Mouse (Mus musculus) naive thymus-derived CD4-positive, alpha-beta T cell, adult 2 months (primary cell): ENCODE results near the gene Dcun1d1.

Source experiments
- DNase-seq: peaks from one replicate; pipeline ENCODE4 v3.0.0-alpha.2; 2011; ENCODE audit warnings: low read depth

The Dcun1d1 gene

DNA sequence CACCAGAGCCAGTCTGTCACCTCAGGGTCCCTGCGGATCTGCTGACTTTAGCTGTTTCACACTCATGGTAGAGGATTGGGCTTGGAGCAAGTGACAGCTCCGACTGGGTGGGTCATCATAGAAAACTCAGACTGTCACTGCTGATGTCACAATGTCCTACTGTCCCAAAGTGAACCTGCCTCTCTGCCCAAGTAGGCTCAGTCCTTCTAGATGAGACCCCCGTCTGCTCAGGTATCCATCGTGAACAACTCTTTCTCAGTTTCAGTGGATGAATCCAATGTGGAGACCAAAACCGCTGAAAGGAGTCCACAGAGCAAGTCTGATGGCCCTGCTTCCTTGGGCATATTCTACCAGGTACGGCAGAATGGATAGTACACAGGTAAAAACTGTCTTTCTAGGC is at the start of gene Dcun1d1:
TSS of gene Dcun1d1 (minus strand) at position 101 of the 400 bp plus-strand sequence.
- DNase-seq, result no peak

DNA sequence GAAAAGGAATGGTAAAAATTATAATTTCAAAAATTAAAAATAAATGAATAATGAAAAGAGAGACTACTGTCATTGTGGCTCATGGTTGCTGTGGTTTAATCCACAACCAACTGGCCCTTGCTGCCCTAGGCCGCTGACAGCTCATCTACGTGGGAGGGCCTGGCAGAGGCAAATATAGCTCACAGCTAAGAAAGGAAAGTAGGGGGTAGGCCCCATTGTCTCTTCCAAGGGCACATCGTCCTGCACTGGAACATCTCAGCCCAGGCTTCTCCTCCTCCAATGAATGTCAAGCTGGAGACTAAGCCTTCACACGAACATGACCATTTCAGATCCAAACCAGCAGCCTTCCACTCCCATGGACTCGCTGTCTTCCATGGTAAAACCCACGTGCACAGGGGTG is 49.0 kb upstream of the Dcun1d1 start:
- no peak for DNase-seq

DNA sequence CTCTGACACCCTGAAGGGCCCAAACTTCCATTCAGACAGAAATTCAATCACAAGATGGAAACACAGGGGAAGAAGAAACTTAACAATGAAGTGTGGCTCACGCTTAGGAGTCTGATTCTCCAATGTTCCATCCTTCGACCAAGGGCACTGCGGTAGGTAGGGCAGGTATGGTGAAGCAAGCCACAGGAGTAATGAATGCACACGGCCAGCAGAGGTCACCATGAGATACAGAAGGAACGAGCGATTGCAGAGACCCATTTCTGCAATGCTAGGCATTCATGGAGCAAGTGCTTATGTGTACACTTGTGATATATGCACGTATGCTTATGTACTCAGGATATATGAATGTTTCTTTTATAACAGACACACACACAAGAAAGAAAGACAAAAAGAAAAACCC is 36.3 kb upstream of the Dcun1d1 start:
- peak; percentile 70 for DNase-seq

DNA sequence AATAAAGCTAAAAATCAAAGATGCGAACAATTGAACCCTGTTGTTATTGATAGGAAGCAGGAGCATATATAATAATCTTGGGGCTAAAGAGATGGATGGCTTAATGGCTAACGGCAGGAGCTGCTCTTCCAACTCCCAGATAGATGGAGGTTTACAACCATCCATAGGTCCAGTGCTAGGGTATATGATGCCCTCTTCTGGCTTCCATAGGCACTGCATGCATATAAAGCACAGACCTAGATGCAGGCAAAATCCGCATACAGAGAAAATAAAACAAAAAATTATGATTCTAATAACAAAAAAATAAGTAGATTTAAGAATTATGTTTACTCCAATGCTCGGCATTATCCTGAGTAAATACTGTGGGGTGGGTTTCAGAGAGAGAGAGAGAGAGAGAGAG is 35.7 kb upstream of the Dcun1d1 start:
- DNase-seq, result peak; percentile 51

DNA sequence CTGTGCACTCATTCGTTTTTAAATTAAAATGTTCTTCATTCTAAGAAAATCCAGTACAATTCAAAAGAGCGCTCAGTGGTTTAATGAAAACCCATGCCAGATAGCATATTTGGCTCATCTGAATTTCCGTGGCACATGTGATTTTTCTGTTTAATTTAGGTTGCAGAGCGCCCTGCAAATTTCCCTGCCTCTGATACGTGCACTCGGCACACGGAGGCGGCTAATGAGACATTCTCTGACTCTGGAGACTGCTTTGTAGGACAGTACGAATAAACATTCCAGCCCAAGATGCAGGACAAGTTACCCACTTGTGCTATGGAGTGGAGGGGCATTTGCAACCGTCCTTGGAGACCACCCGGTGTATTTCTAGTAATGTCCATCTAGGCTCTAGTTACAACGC is 33.9 kb upstream of the Dcun1d1 start:
- DNase-seq, result no peak

DNA sequence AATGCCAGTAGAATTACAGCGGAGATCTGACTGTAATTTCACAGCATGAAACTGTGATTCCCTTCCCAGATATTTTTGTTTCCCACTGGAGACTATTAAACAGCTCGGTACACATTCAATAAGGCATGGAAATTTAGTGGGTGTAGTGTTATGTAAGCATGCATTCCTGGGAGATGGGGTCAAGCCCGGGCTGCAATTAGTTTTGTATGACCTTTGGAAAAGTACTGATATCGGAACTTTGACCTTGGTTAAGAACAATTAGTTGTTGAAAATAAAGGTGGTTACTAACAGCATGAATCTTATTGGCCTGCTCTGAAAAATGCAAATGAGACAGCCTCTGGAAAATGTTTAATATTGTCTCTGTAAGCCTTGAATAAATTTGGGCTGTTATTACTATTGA is 33.2 kb upstream of the Dcun1d1 start:
- no peak for DNase-seq

DNA sequence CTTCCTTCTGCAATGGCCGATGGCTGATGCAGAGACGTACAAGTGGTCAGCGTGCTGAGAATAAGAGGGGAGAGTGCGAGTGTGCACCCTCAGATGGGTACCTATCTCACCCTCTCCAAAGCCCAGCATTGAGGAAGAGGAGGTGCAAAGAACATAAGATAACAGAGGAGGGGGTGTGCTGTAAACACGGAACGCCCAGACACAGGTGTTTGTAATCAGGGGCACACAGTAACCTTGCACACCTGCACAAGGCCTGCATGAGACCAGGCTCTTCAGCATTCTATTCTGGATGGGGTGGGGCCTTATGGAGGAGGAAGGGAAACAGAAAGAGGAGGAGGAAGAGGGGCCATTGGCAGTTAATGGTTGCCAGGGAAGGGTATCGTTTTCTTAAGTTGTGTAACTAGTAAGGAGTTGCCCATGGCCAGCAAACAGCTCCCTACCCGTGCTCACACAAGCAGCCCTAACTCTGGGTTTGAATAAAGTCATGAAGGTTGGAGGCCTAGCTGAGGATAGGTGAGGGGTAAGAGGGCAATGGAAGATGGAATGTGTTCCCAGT is 30.2 kb upstream of the Dcun1d1 start:
- DNase-seq, result no peak

DNA sequence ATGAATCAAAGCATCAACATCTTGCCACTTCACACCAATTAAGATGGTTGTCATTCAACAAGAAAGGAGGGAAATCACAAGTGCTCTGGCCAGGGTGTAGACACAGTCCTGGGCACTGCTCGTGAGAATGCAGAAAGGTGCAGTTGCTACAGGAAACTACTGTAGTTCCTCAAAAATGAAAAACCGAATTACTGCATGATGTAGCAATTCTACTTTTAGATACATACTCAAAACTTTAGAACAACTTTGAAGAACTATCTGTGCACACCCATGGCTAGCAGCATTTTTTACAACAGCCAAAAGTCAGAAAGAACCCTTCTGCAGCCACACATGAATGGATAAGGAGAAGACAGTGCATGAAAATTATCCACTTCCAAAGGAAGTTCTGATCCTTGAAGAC is 29.2 kb upstream of the Dcun1d1 start:
- DNase-seq, result no peak

DNA sequence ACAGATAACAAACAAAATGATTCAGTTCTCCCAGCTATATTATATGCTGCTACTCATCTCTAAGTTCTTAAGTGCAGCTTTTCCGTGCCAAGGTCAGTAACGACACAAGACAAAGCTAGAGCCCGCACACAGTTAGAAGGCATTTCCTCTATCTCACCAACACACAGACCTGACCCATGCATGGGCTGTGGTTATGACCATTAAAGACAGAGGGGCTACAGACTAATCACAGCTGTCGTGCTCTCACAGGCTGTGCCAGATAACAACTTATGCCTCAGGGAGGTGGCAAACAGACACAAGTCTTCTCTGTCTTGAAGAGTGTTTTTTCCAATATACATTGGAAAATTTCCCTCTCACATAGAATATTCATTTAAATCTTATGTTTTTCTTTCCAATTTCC is 27.7 kb upstream of the Dcun1d1 start:
- DNase-seq, result no peak

DNA sequence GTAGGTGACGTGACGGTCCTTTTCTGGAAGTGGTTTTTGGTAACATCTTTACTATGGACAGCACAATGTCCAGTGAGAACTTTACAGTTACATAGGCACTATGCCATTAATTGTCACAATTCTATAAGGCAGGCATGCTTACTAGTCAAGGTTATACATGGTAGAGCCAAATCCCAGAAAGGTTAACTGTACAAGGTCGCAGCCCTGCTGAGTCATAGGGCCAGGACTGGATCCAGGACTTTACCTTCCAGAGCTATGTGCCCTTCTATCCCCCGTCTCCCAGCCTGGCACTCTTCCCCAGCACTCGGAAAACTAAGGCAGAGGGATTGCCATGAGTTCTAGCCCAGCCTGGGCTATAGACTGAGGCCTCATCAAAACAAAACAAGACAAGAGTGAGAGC is 26.7 kb upstream of the Dcun1d1 start:
- DNase-seq, result no peak

DNA sequence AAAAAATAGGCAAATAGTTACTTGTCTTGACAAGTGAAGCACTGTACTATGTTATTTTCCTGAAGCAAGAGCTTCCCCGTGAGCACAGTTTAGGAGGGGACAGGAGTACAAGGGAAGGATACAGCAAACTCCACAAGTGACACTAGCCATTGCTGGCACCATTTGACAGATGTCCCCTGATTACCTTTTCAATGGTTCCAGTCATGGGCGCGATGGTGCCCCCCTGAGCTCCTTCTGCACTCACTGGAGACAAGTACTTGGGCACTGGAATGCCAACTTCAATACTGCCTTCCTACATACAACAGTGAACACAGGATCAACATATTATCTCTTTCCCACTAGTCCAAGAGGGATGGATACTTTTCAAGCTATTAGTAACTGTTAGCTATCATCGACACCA is 26.2 kb upstream of the Dcun1d1 start:
- no peak for DNase-seq

DNA sequence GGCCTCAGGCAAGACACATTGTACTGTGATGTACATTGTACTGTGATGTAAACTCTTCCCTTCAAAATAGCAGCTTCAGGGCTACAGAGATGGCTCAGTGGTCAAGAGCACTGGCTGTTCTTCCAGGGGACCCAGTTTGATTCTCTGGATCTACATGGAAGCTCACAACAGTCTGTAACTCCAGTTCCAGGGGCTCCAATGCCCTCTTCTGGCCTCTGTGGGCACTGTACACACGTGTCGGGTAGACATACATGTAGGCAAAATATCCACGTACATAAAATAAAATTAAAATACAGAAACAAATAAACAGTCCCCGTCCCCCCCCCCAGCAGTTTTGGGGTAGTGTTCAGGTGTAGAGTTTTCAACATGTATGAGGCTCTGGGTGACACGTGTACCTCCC is 25.7 kb upstream of the Dcun1d1 start:
- no peak for DNase-seq

DNA sequence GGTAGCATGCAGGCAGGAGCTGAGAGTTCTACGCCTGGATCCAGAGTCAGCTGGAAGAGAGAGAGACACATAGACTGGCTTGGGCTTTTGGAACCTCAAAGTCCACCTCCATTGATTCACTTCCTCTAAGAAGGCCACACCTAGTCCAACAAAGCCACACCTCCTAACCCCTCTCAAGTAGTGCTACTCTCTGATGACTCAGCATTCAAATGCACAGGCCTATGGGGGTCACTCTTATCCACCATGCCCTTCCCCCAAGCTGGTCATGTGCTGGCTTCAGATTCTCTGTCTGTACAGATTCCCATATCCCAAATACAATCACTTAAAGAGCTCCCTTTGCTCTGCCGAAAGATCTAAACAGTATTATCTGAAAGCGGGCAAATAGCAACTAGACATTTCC is 20.0 kb upstream of the Dcun1d1 start:
- DNase-seq, result no peak

DNA sequence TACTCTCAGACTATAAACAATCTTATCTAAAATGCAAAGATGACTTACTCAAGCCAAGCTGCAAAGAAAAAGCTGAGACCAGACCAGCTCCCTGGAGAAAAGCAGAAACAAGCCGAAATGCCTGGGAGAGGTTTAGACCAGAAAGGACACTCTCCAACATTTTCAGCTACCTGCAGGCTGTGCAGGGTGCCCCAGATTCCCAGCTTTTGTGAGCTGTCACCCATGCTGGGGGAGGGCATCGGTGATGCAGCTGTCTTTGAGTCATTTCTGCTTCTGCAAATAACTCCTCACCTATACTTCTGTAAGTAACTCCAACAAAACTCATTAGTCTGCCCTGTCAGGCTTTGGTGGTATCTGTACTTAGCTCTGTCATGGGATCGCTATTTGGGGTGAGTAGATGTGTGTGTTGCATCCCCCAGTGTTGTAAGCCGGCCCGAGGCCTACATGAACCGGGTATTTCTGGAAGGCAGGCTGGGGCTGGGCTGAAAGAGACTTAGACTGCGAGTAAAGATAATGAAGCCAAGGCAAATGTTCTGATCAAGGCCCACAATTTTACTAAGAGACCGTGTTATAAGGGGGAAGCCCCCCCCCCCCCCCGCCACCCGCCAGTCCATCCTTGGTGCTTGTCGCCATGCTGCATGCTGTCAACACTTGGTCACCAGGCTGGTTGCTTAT is 17.8 kb upstream of the Dcun1d1 start:
- DNase-seq, result no peak

DNA sequence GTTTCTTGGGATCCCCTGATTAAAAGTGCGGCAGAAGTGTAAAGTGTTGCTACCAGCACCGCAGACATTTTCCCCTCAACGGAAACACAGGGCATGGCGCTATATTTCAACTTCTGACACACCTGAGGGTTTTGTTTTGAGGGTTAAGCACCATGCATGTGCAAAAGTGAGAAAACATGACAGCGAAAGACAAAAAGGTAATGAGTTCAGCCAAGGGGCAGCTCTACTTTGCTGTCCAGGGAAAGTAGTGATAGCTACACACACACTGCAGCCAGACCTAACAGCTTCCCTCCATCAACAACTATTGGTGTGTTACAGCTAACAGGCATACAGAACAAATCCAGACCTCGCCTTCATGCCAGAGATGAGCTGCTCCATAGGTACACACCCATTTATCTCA is 16.6 kb upstream of the Dcun1d1 start:
- no peak for DNase-seq

DNA sequence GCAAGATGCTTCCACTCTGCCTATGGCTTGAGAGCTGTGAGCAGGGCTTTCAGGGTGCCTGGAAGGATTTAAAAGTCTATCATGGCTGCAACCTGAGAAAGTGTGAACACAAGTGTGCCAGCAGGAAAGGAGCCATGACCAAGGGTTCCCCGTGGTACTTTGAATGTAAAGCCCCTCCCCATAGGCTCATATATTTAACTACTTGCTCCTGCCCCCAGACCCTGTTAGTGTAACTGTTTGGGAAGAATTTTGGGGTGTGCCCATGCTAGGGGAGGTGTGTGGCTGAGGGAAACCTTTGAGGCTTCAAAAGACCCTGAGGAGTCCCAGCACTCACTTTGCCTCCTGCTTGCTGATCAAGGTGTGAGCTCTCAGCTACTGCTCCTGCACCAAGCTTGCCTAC is 15.9 kb upstream of the Dcun1d1 start:
- DNase-seq, result no peak

DNA sequence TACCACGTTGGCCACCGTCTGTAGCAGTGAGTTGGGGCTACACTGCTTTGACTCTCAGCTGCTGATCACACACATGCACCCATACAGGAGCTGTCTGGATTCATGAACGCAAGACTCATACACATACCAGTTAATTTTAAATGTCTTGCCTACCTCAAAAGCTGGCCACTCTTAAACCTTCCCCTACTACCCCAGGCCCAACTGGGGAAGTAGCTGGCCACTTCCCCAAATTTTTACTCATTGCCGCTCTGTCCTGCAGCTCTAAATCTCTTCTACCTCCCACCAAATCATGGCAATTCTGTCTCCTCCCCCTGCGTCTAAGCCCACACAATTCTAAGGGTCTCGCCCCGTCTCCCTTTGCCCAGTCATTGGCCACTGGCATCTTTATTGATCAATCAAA is 11.0 kb upstream of the Dcun1d1 start:
- DNase-seq, result no peak

DNA sequence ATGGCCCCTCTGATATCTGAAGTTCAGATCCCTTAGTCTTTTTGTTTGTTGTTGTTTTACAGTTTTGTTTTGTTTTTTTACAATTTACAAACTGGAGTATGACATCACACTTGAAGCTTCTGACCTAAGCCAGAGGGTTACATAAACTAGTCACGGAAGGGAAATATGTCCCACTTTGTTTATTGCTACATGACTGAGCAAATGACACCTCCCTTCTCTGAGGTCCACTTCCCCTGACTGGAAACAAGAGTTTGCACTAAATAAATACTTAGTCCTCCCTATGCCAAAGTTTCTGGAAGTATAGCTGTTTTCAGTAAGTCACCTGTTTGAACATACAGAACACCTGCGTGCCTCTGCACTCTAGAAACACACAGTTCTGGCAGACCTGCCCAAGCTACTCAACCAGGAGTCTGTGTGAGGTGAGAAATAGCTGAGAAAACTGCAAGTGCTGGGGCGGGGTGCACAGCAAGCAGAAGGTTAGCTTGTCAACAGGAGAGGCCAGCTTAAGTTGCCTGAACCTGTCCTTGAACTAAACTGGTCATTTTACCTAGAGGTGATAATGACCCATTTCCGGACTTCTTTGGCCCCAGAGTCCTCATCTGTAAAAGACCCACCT is 3.4 kb upstream of the Dcun1d1 start:
- no peak for DNase-seq

DNA sequence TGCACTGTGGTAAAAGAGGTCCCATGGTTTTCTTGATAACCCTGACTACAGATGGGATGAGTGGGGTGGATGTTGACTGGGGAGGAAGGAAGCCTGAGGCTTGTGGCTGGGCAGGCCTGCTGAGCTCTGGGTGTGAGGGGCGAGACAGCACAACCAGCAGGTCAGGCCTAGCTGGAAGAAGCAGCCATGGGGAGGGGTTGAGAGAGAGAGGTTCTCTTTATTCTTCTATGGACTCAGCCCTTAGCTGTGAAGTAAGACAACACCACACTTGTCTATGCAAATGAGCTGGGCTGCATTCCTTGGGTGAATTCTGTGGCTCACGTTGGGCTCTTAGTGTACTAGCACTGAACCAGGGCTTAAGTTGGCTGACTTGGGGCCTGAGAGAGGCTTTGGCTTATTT is 2.8 kb upstream of the Dcun1d1 start:
- no peak for DNase-seq

DNA sequence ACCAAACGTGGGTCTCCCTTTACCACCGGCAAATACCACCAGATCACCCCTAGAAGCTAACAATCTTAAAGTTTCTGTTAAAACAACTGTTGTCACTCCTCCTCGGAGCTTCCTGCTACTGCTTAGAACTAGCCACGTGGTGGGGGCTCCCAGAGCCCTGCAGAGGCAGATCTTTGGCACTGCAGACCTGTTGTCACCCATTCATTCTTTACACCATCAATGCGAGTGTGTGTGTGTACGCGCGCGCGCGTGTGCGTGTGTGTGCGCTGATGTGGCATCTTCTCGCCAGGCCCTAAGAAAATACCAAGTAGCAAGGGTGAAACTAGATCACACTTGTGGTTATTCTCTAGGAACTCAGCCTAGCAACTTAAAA is 3.9 kb downstream of the Dcun1d1 start:
- DNase-seq, result no peak

DNA sequence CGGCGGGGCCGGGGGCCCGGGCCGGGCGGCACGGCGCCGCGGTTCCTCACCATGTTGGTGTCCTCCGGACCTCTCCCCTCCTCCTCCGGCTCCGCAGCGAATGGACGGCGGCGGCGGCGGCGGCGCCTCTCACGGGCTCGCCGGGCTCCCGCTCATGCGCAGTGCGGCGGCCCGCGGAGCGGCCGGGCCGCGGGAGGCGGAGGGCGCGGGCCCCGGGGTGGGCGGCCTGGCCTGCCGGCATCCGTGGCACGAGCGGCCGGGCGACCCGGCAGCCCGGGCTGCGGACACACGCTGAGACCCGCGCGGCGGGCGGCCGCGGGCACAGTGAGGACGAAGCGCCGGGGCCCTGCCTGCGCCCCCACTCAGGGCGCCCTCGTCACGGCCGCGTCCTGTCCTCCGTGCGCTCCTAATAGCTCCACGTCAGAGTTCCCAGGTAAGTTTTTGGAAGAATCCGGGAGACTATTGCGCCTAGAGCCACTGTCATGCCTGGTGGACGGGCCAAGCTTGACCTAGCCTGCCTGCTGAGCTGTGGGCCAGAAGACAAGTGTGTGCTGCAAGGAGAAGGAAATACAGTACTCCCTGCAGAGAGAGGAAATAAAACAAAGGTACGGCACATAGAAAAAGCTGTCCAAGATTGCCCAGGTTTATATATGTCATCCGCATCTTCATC is 4.4 kb downstream of the Dcun1d1 start:
- DNase-seq, result peak; percentile 81

DNA sequence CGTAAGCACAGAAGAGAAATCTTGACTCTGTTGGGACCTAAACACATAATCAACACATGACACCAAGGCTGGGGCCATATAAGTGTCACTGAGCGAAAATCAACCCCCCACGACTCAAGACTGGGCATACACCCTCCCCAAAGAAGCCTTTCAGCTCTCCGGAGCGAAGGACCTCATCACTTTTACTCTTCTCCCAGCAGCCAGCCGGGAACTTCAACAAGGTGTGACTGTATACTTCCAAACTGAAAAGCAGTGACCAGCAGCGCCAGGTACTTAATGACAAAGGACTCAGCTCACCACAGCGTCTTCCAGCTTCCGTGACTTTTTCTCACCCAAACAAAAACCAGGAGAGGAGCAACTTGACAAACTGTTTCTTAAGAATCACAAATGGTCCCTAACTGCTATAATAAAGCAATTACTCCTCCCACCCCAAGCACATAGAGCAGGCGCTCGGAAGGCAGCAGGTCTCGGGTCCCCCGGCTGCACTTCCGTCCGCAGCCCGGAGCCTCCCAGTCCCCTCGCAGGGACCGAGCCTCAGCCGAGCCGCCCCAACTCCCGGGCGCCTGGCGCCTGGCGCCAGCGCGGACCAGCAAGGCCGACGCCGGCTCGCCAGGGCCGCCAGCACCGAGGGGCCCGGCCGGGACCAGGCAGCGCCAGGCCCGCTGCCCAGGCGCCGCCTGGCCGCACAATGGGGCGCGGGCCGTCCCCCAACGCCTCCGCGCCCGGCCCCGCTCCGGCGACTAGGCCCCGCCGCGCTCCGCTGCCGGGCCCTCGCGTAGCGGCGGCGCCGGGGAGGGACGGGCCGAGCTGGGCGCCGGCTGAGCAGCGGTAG is 5.1 kb downstream of the Dcun1d1 start:
- DNase-seq, result peak; percentile 70

DNA sequence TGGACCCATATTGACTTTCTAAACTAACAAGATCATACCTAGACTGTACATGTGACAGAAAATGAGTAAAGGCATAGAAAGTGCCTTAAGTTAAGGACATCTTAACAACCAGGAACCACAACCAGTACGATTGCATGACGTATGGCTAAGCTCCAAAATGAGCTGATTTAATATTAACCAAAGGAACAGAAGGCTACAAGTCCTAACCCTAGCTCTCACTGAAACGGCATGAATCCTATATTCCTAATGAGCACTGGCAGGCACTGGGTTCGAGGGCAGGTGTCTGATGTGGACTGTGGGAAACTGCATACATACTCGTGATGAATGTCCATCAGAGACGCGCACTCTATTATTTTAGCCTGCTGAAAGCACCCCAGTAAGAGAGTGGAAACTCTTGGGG is 5.9 kb downstream of the Dcun1d1 start:
- no peak for DNase-seq
